Mouse (Mus musculus) stomach, embryonic 16.5 days (tissue): ENCODE results near the gene Ccdc170. TPM values are rescaled to one million over a fixed set of nuclear protein-coding genes. Genes with fewer than 3 reads are reported as not detected.

Experiments
- ATAC-seq: fragments of 200-750 bp; cut with Nextera tagmentation; 2 replicates; pipeline ENCODE4 v1.8.0; 2017; ENCODE audit warnings: moderate number of reproducible peaks, moderate TSS enrichment; ENCODE audit not compliant: insufficient read depth, low FRiP score
- H3K27ac ChIP-seq: fragments of 300-500 bp; sonication (generic); 2 replicates; pipeline ENCODE4 v1.5.1; 2014; ENCODE audit warnings: low read length
- H3K27me3 ChIP-seq: fragments of 300-500 bp; sonication (generic); 2 replicates; pipeline ENCODE4 v1.6.1; 2014; ENCODE audit warnings: low read length, control low read depth, mixed read lengths; ENCODE audit not compliant: control insufficient read depth, insufficient read depth
- H3K36me3 ChIP-seq: fragments of 300-500 bp; sonication (generic); 2 replicates; pipeline ENCODE4 v1.6.1; 2014; ENCODE audit warnings: low read length; ENCODE audit not compliant: control insufficient read depth, insufficient read depth
- H3K4me1 ChIP-seq: fragments of 300-500 bp; sonication (generic); 2 replicates; pipeline ENCODE4 v1.6.1; 2014; ENCODE audit warnings: low read length, control low read depth, mixed read lengths; ENCODE audit not compliant: control insufficient read depth, insufficient read depth
- H3K4me2 ChIP-seq: fragments of 300-500 bp; sonication (generic); 2 replicates; pipeline ENCODE4 v1.6.1; 2014; ENCODE audit warnings: low read depth, low read length, mixed read lengths
- H3K4me3 ChIP-seq: fragments of 300-500 bp; sonication (generic); replicated peaks from 2 replicates; pipeline ENCODE4 v1.5.1; 2014; ENCODE audit warnings: mild to moderate bottlenecking, low read length
- H3K9ac ChIP-seq: fragments of 300-500 bp; sonication (generic); 2 replicates; pipeline ENCODE4 v1.6.1; 2014; ENCODE audit warnings: low read length
- H3K9me3 ChIP-seq: fragments of 300-500 bp; sonication (generic); replicated peaks from 2 replicates; pipeline ENCODE4 v1.6.1; 2016; ENCODE audit warnings: low read length, control low read depth; ENCODE audit not compliant: control insufficient read depth
- WGBS: fragments of 180-500 bp; shearing (Covaris S2); extraction: QIAGEN DNeasy Blood & Tissue Kit; methylation state at CpG from one replicate; pipeline ENCODE4 v1.1.7; 2014; 5-methylcytosine and 5-hydroxymethylcytosine counted together
- polyA plus RNA-seq: library from polyadenylated mRNA; unstranded; fragments of >200 nt; fragmentation: Nextera tagmentation; extraction: Ambion mirVana; gene quantifications from 2 replicates; pipeline ENCODE4 v1.2.1, GENCODE M21; 2015

The Ccdc170 gene
- polyA plus RNA-seq, 1 experiment from 2014 or later: 0.12 TPM

DNA sequence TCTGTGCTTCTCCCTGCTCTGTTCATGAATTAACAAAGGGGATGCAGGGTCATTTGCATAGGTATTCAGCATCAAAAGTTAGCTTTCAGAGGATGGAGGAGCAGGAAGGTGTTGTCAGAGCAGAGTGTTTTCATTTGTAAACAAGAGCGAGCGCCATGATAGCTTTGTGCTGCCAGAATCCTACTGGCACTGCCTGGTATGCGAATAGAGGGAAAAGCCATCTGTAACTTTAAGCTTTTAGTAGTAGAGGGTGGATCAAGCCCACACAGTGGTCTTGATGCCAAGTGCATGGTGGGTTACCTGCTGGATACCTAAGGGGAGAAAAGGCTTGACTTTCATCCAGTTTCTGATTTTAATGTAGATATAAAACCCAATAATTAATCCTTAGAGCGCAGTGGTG is 89.0 kb downstream of the Ccdc170 start:
- Histone ChIP-seq H3K27me3 (no peaks in the 10 kb centered on the region), H3K27ac (no peak overlapping the region), H3K9me3 (no peaks in the 10 kb centered on the region), H3K36me3 (no peaks in the 10 kb centered on the region), H3K4me2 (no peak overlapping the region), H3K4me1 (no peaks in the 10 kb centered on the region), H3K9ac (no peak overlapping the region), H3K4me3 (no peak overlapping the region)
- 72% methylated on average over 4 of the region's 4 CpGs for WGBS
- ATAC-seq: no peak

DNA sequence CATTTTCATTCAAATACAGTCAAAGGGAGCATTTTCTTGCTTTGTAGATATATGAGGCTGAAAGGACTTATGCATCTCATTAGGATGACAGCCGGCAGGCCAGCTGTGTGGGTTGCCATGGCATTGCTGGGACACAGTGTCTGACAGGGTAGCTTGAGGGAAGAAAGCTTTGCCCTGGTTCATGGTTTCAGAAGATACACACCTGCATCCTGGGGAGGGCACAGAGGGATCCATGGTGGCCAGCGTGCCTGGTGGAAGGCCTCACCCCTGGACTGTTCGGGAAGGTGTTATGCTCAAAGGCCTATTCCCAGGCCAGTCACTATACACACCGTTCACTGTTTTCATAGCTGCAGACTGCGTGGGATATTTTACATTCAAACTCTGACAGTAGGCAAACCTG is 99.6 kb downstream of the Ccdc170 start:
- 82% methylated on average over 5 of the region's 5 CpGs for WGBS
- no peaks in the 10 kb centered on the region for H3K4me1 ChIP-seq
- no peak overlapping the region for H3K4me3 ChIP-seq
- H3K36me3 ChIP-seq: no peaks in the 10 kb centered on the region
- H3K27ac ChIP-seq: no peak overlapping the region
- no peak overlapping the region for H3K9ac ChIP-seq
- no peak overlapping the region for H3K4me2 ChIP-seq
- H3K27me3 ChIP-seq: no peaks in the 10 kb centered on the region
- no peak for ATAC-seq
- H3K9me3 ChIP-seq: no peaks in the 10 kb centered on the region

GRCm38 (mm10) chr10:4586691-4587090 is 104.4 kb downstream of the Ccdc170 start:
- no peak for ATAC-seq
- Histone ChIP-seq H3K27me3 (no peaks in the 10 kb centered on the region), H3K9ac (no peak overlapping the region), H3K36me3 (no peaks in the 10 kb centered on the region), H3K27ac (no peak overlapping the region), H3K4me1 (no peaks in the 10 kb centered on the region), H3K4me2 (no peak overlapping the region), H3K4me3 (no peak overlapping the region), H3K9me3 (no peaks in the 10 kb centered on the region)
- WGBS: 81% methylated on average over 6 of the region's 6 CpGs

DNA sequence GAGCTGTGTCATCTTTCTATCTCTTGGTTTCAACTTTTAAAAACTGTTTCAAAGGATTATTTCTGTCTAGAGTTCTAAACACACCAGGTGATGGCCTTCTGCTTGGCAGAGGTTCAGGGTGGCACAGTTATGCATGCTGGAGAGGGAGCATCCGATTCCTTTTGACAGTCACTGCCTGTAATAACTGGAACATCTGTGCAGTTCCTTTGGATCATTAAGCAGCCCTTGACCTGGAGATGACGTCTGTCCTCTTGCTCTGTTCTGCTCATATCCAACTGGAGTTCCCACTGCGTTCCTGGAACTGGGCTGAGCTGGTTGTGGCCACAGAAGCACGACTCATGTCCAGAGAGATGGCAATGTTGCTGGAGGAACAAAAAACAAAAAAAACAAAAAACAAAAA is 107.3 kb downstream of the Ccdc170 start:
- ATAC-seq: no peak
- no peak overlapping the region for H3K4me3 ChIP-seq
- WGBS: 76% methylated on average over 4 of the region's 4 CpGs
- no peaks in the 10 kb centered on the region for H3K27me3 ChIP-seq
- H3K9me3 ChIP-seq: no peaks in the 10 kb centered on the region
- H3K9ac ChIP-seq: no peak overlapping the region
- H3K4me2 ChIP-seq: no peak overlapping the region
- H3K36me3 ChIP-seq: no peaks in the 10 kb centered on the region
- H3K27ac ChIP-seq: no peak overlapping the region
- no peaks in the 10 kb centered on the region for H3K4me1 ChIP-seq

DNA sequence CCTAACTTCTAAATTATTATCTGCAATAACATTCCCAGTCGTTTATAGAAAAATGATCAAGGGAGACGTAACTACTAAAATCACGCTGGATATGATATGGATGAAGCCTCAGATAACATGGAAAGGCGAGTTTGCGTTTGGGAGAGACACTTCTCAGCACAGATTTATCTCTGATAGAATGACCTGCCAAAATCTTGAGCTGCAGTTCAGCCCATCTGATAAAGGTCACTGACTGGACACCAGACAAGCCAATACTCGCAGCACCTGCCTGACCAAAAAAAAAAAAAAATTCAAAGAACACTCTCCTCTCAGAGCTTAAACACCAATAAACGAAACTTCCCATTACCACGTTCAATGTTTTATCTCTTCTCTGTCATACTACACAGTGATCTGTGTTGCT is 108.7 kb downstream of the Ccdc170 start:
- Histone ChIP-seq H3K9ac (no peak overlapping the region), H3K27ac (no peak overlapping the region), H3K4me1 (no peaks in the 10 kb centered on the region), H3K4me3 (no peak overlapping the region), H3K36me3 (no peaks in the 10 kb centered on the region), H3K9me3 (no peaks in the 10 kb centered on the region), H3K4me2 (no peak overlapping the region), H3K27me3 (no peaks in the 10 kb centered on the region)
- 72% methylated on average over 8 of the region's 8 CpGs for WGBS
- no peak for ATAC-seq

- Histone ChIP-seq H3K4me2 (no peak overlapping the region), H3K4me3 (no peak overlapping the region), H3K9me3 (no peaks in the 10 kb centered on the region), H3K4me1 (no peaks in the 10 kb centered on the region), H3K9ac (no peak overlapping the region), H3K36me3 (no peaks in the 10 kb centered on the region), H3K27ac (no peak overlapping the region), H3K27me3 (no peaks in the 10 kb centered on the region)
- 70% methylated on average over 4 of the region's 4 CpGs for WGBS
- ATAC-seq: no peak
Observed at GRCm38 (mm10) chr10:4593828-4594227, 111.5 kb downstream of the Ccdc170 start.

- no peak for ATAC-seq
- H3K4me2 ChIP-seq: no peak overlapping the region
- H3K4me3 ChIP-seq: no peak overlapping the region
- no peaks in the 10 kb centered on the region for H3K36me3 ChIP-seq
- no peaks in the 10 kb centered on the region for H3K4me1 ChIP-seq
- H3K9ac ChIP-seq: no peak overlapping the region
- 92% methylated on average over 4 of the region's 4 CpGs for WGBS
- H3K27ac ChIP-seq: no peak overlapping the region
- H3K9me3 ChIP-seq: no peaks in the 10 kb centered on the region; the same call in 1 of the 2 replicates
- H3K27me3 ChIP-seq: no peaks in the 10 kb centered on the region
Observed at GRCm38 (mm10) chr10:4597211-4597610, 114.9 kb downstream of the Ccdc170 start.

DNA sequence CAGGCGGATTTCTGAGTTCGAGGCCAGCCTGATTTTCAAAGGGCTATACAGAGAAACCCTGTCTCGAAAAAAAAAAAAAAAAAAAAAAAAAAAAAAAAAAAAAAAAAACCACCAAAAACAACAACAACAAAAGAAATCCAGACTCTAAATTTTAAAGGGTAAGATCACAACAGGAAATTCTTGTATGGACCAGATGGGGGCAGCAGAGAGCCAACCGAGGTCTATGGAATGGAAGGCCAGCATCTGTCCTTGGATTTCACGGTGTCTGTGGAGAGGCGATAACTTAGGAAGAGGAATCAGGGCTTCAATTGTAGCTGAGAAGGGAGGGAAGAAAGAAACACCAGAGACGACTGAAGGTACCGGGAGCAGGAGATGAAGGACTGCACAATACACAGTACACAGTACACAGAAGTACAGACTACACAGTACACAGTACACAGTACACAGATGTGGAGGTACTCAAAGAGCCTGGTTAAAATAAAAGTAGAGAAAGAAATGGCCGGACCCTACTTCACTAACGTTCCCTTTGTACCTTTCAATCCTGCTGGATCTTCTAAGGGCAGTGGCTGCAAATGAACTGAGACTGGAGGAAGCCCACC is 116.0 kb downstream of the Ccdc170 start:
- Histone ChIP-seq H3K9me3 (no peaks in the 10 kb centered on the region; the same call in 1 of the 2 replicates), H3K4me3 (no peak overlapping the region), H3K4me1 (no peaks in the 10 kb centered on the region), H3K27ac (no peak overlapping the region), H3K27me3 (no peaks in the 10 kb centered on the region), H3K4me2 (no peak overlapping the region), H3K9ac (no peak overlapping the region), H3K36me3 (no peaks in the 10 kb centered on the region)
- 71% methylated on average over 10 of the region's 10 CpGs for WGBS
- ATAC-seq: no peak

- ATAC-seq: no peak
- H3K27me3 ChIP-seq: no peaks in the 10 kb centered on the region
- no peaks in the 10 kb centered on the region; the same call in 1 of the 2 replicates for H3K9me3 ChIP-seq
- H3K27ac ChIP-seq: no peak overlapping the region
- no peaks in the 10 kb centered on the region for H3K4me1 ChIP-seq
- no peaks in the 10 kb centered on the region for H3K36me3 ChIP-seq
- H3K4me3 ChIP-seq: no peak overlapping the region
- WGBS: 83% methylated on average over 12 of the region's 12 CpGs
- no peak overlapping the region for H3K9ac ChIP-seq
- no peak overlapping the region for H3K4me2 ChIP-seq
Observed at GRCm38 (mm10) chr10:4598916-4599315, 116.6 kb downstream of the Ccdc170 start.
